Mouse (Mus musculus) R1 (cell line): ENCODE measurements at regions not wholly inside any gene's neighbourhood (a gene's known extent, or its start where the extent isn't known, plus 50 kb on each side); places are given as distances from the start of the nearest gene placed in this dataset.

Experiments used
- DNase-seq: peaks from one replicate; pipeline ENCODE4 v3.0.0-alpha.2; 2018; ENCODE audit warnings: low read depth, low spot score

DNA sequence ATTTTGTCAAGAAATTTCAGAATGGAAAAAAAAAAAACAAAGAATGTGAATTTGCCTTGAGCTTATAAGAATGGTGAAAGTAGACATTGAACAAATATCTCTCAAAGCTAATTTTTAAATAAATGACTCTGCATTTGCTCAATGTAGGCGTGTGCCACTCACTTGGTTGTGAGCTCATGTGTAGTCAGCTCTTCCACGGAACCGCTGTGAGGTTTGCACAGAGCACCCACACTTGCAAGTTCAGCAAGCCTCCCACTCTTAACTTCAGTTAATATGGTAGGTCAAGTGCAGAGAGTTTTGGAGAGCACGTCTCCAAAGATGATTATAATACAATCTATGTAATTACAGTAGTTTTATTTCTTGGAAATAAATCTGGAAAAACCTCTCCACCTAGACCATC is 479.9 kb upstream of the Mef2c start:
- DNase-seq = no peak

GRCm38 (mm10) chr13:83035962-83036361 is 467.9 kb upstream of the Mef2c start:
- DNase-seq = no peak

DNA sequence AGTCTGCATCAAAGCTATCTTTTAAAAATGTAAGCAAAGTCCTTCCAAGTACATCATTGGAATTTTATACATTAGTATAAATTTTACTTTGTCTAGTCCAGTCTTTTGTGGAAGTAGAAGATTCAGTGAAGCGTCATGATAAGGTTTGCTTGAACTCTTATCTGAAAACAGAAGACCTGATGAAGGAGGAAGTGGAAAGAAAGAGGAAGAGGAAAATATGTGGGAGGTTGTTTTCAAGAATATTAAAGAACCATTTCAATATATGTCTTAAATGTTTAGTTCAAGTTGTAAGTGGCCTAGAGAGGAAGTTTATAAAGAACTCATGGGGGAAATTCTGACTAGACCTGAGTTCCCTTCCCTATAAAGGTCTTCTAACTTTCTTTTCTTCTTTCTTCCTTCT is 462.3 kb upstream of the Mef2c start:
- DNase-seq = no peak

GRCm38 (mm10) chr13:83045516-83045915 is 458.3 kb upstream of the Mef2c start:
- DNase-seq = no peak

DNA sequence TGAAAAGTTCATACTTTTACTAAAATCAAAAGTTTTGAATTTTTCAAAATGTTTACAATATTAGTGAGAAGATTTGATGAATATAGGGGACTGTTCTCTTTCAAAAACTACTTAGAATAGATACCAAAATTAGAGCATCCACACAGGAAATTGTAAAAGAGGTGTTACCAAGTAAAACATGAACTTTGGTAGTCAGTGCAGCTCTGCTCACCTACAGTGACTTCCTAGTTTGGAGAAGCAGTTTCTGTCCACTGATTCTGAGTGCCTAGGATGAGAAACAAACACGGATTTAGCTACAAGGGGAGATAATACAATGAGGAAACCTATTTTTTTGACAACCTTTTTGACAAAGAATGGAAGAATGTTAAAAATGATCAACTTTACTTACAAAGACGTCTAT is 457.9 kb upstream of the Mef2c start:
- DNase-seq = no peak

DNA sequence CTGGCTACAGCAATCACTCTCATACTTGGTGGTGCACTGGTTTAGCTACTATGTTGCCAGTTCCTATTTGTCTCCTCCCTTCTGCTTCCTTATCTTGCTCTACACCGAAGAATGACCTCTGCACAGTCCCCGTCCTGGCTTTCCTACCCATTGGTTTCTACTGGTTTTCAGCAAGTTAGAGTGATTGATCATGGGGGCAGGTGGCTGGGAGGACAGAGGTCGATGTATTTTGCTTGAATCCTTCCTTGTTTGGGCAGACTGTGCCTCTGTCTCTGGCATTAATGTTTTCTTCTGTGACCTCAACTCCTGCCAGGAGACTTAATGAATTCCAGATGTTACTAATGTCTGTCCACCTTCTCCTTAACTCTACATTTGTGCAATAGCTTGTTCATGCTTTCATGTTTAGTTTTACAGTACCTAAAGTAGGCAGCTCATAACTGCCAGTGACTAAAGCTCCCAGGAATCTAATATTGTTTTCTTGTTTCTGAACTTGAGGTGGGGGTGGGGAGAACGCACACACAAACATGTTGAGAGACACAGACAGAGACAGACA is 457.2 kb upstream of the Mef2c start:
- no peak for DNase-seq

DNA sequence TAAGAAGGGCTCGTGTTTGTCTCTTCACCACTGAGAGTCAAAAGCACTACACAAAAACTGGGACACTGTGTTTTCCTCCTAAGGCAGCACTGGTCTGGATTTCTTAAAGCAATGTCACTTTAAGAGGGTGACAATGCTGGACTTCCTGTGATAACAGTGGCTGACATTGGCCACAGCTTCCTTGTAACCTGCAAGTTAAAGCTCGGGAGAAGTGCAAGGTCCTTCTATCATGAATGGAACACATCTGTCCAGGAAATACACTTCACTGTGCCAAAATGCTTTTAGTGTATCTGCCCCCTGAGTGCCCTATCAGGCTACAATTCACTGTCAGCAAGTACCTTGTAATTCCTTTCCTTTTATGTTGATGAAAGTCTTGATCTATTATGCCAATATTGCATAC is 448.0 kb upstream of the Mef2c start:
- no peak for DNase-seq

GRCm38 (mm10) chr13:83056415-83056814 is 447.4 kb upstream of the Mef2c start:
- no peak for DNase-seq

GRCm38 (mm10) chr13:83064727-83065126 is 439.1 kb upstream of the Mef2c start:
- DNase-seq = no peak

DNA sequence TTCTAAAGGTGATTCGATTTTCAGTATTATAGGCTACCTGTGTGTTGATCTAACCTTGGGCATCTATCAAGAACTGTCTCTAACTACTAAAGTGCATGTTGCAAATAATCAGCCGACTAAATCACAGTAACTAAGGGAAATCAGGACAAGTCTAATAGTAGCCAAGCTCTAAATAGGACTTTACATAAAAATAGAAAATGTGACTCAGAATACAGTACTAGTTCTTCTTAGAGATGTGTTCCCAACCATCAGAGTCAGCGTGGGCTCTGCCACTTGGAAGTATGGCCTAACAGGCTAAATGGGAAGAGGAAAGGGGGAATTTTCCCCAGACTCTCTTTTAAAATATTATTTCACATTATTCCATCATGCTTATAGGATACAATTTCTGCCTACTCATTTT is 438.6 kb upstream of the Mef2c start:
- no peak for DNase-seq

GRCm38 (mm10) chr13:83066115-83066753 is 437.6 kb upstream of the Mef2c start:
- no peak for DNase-seq

DNA sequence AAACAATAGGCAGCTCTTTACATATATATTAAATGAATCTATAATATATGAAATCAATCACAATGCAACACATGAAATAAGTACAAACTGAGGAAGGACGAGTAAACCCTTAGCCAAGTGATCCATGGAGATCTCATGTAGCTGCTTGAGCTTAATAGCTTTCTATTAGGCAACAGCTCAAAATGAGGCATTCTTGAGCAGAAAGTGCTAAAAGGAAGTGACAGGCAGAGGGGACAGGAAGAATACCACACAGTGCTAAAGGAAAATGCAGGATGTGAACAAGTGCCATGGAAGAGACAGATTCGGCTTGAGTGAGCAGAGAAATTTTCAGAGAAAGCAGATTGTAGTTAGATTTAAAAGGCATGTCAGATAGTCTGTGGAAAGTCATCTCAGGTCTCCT is 436.3 kb upstream of the Mef2c start:
- no peak for DNase-seq

DNA sequence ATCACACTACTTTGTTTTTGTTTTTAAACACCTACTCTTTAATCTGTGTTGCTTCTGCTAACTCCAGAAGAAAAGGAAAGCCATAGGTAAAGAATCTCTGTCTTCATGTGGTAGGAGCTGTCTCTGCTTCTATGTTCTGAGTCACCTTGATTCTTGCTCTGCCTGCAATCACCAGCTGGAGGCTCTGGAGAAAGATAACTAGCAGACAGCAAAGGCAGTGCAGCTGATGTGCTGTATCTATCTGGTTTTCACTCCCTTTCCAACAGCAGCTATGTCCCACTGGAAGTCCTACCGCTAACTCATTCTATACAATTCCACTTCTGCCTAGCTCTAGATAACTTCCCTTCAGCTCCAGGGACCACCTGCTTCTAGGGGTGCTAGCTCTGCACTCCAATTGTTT is 435.2 kb upstream of the Mef2c start:
- no peak for DNase-seq

DNA sequence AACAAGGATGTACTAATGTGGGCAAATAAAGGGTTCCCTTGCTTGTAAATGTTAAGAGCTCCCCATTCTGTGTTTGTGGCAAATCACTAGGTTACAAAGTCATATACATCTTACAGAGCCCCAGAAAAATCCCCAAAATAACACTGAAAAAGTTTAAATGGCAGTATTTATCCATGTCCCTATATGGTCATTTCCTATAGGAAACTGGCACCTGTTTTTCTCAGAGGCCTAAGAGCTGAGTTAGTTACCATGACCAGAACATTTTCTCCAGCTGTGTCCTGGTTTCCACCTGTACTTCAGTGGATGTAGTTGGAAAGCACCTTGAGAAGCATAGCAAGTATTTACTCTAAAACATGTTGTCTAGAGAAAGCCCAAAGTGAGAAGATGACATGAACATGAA is 434.5 kb upstream of the Mef2c start:
- DNase-seq = no peak

GRCm38 (mm10) chr13:83072073-83072472 is 431.8 kb upstream of the Mef2c start:
- DNase-seq = no peak

GRCm38 (mm10) chr13:83074219-83074965 is 429.4 kb upstream of the Mef2c start:
- DNase-seq = no peak

DNA sequence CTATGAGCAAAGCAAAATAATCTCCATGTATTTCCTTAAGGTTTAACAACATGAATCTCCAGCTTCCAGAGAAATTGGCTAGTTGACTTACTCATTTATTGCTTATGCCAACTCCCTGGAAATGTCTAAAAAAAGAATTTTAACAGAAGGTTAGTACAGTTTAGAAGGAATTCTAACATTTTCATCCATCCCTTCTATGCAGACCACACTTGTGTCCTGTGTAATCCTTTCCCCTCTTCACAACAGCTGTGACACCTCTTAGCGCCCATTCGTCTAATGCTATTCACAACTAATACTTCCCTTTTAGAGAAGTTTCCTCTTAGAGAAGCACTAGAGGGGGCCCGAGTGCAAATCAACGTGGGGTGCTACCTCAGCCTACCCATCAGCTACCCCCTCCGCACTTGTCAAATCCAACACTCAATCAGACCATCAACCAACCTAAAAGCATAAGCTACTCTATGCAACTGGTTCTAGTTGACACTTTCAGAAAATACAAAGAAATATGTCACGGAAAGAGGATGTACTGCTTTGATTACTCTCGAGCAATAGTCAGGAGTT is 428.4 kb upstream of the Mef2c start:
- DNase-seq = no peak

- no peak for DNase-seq
These were observed 427.2 kb upstream of the Mef2c start for GRCm38 (mm10) chr13:83076611-83077010.

- no peak for DNase-seq
These were observed 426.7 kb upstream of the Mef2c start for GRCm38 (mm10) chr13:83077085-83077484.

DNA sequence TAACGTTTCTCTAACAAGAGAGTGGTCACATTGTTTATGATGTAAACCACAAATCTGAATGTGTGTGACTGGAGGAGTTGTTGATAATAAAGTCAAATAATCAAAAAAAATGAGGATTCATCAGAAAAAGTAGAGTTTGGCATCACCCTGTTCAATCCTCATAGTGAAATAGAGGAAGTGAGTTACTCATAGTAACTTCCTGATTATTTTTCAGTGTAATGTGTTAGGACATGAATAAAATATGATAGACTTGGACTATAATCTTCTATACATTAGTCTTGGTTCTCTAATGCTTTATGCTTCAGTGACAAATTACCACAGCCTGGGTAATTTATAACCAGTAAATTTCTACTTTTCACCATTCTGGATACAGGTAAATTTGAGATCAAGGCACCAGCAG is 424.5 kb upstream of the Mef2c start:
- no peak for DNase-seq

GRCm38 (mm10) chr13:83084948-83085347 is 418.9 kb upstream of the Mef2c start:
- no peak for DNase-seq

DNA sequence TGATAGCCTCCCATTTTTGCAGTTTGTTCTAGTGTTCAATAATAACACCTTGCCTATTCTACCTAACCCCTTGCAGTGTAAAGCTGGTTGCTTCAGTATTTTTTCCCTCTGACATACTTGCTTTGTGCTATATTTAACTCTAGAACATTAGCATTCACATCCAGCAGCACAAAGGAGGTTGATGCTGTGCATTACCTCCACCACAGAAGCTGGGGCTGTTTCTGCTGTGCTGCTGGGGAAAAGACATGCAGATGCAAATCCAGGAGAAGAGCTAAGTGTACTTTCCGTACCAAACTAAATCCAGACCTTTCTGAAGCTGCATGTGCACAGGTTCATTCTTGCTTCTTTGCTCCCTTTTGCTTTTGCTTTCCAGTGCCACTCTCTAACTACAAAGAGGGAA is 403.9 kb upstream of the Mef2c start:
- DNase-seq = no peak

DNA sequence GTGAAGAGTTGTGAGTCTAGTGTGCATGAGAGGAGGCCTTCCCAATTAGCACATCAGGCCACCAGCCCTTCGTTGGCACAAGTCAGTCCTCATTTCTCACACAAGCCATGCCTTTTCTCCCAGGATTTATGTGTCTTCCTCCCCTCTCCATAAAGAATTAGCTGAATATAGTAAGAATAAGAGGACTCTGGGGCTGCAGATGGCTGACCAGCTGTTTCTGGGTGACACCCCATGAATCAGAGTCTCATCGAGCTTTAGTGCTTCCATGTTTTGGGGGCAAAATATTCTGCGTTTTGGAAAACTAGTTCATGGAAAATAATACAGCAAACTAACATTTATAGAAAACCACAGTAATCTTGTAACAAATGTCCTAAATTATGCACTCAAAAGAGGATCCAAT is 393.2 kb upstream of the Mef2c start:
- no peak for DNase-seq
